Mouse (Mus musculus): ENCODE results near the gene Cdc16.

DNA sequence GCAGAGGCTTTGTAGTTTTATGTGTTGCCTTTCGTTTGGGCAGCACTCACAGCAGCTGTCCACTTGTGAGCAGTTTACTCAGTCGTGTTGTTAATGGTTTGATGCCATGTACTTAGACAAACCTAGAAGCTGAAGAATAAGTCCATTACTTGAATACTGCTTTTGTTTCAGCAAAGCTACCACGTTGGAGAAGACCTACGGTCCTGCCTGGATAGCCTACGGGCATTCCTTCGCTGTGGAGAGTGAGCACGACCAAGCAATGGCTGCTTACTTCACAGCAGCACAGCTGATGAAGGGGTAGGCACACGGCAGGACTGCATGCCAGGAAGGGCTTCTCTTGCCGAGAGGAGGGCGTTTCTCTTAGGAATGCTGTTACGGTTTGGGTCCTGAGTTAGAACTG is 11.7 kb downstream of the Cdc16 start:
- no peak for TF ChIP-seq POLR2A (IDR thresholded peaks at IDR 0.05; ENCODE audit: insufficient read depth, low read depth, low read length)
- TF ChIP-seq CTCF (IDR thresholded peaks at IDR 0.05; ENCODE audit: insufficient read depth, low read depth, low read length) = no peak

Data from olfactory bulb, adult 2 months (tissue).